Mouse (Mus musculus) liver, embryonic 14.5 days (tissue): ENCODE results near the gene Gc.

Experiments used
- CTCF ChIP-seq: IDR thresholded peaks from 2 replicates; pipeline ENCODE4 v1.5.1; 2016; ENCODE audit warnings: antibody characterized with exemption, low read depth, control low read depth
- EP300 ChIP-seq: IDR thresholded peaks from 2 replicates; pipeline ENCODE4 v1.6.1; 2016; ENCODE audit warnings: antibody characterized with exemption, low read depth

- TF ChIP-seq CTCF (no peak), EP300 (no peak)
Observed at GRCm38 (mm10) chr5:89466275-89466674, 8.6 kb upstream of the Gc start.
